Mouse (Mus musculus) limb, embryonic 13.5 days (tissue): ENCODE measurements around the gene Il4ra. TPM values are rescaled to one million over a fixed set of nuclear protein-coding genes. Genes with fewer than 3 reads are reported as not detected.

ENCODE experiments used
- ATAC-seq: fragments of 200-750 bp; cut with Nextera tagmentation; 2 replicates; pipeline ENCODE4 v1.8.0; 2017; ENCODE audit warnings: low read depth, moderate number of reproducible peaks, moderate TSS enrichment; ENCODE audit not compliant: low FRiP score
- H3K27ac ChIP-seq: fragments of 300-500 bp; sonication (generic); 2 replicates; pipeline ENCODE4 v1.5.1; 2015; ENCODE audit warnings: inconsistent platforms, mild to moderate bottlenecking, moderate library complexity
- H3K27me3 ChIP-seq: fragments of 300-500 bp; sonication (generic); 2 replicates; pipeline ENCODE4 v1.6.1; 2015; ENCODE audit warnings: mild to moderate bottlenecking, inconsistent platforms
- H3K36me3 ChIP-seq: fragments of 300-500 bp; sonication (generic); 2 replicates; pipeline ENCODE4 v1.6.1; 2015; ENCODE audit warnings: inconsistent platforms, mild to moderate bottlenecking, moderate library complexity
- H3K4me1 ChIP-seq: fragments of 300-500 bp; sonication (generic); 2 replicates; pipeline ENCODE4 v1.6.1; 2015; ENCODE audit warnings: inconsistent platforms
- H3K4me2 ChIP-seq: fragments of 300-500 bp; sonication (generic); replicated peaks from 2 replicates; pipeline ENCODE4 v1.6.1; 2015; ENCODE audit warnings: inconsistent platforms, mild to moderate bottlenecking, moderate library complexity
- H3K4me3 ChIP-seq: fragments of 300-500 bp; sonication (generic); 2 replicates; pipeline ENCODE4 v1.5.1; 2015; ENCODE audit warnings: moderate library complexity, mild to moderate bottlenecking, inconsistent platforms
- H3K9ac ChIP-seq: fragments of 300-500 bp; sonication (generic); 2 replicates; pipeline ENCODE4 v1.6.1; 2015; ENCODE audit warnings: mild to moderate bottlenecking, inconsistent platforms
- H3K9me3 ChIP-seq: fragments of 300-500 bp; sonication (generic); 2 replicates; pipeline ENCODE4 v1.6.1; 2016; ENCODE audit warnings: inconsistent platforms
- WGBS: fragments of 180-500 bp; shearing (Covaris S2); methylation state at CpG from one replicate; pipeline ENCODE4 v1.1.7; 2015; 5-methylcytosine and 5-hydroxymethylcytosine counted together
- polyA plus RNA-seq: library from polyadenylated mRNA; unstranded; fragments of >200 nt; fragmentation: Nextera tagmentation; extraction: Ambion mirVana; gene quantifications from 2 replicates; pipeline ENCODE4 v1.2.1, GENCODE M21; 2015

Il4ra gene
- polyA plus RNA-seq, 1 experiment from 2014 or later, result 6.0 TPM

GRCm38 (mm10) chr7:125553653-125554428 lies 1.9 kb downstream of the Il4ra start:
- H3K36me3 ChIP-seq, result no peaks in the 10 kb centered on the region
- H3K9me3 ChIP-seq, result no peaks in the 10 kb centered on the region
- peak overlapping the region; percentile 93; the same call in 1 of the 2 replicates for H3K4me2 ChIP-seq
- peaks cover 23% of the 10 kb centered on the region for H3K27me3 ChIP-seq
- 0 out of 2 replicates have a peak overlapping the region, but pooled peaks have one; percentile 63 for H3K4me3 ChIP-seq
- no peak overlapping the region for H3K27ac ChIP-seq
- peaks cover 17% of the 10 kb centered on the region for H3K4me1 ChIP-seq
- no peak overlapping the region for H3K9ac ChIP-seq
- ATAC-seq, result no peak
- WGBS, result 82% methylated on average over 13 of the region's 13 CpGs

DNA sequence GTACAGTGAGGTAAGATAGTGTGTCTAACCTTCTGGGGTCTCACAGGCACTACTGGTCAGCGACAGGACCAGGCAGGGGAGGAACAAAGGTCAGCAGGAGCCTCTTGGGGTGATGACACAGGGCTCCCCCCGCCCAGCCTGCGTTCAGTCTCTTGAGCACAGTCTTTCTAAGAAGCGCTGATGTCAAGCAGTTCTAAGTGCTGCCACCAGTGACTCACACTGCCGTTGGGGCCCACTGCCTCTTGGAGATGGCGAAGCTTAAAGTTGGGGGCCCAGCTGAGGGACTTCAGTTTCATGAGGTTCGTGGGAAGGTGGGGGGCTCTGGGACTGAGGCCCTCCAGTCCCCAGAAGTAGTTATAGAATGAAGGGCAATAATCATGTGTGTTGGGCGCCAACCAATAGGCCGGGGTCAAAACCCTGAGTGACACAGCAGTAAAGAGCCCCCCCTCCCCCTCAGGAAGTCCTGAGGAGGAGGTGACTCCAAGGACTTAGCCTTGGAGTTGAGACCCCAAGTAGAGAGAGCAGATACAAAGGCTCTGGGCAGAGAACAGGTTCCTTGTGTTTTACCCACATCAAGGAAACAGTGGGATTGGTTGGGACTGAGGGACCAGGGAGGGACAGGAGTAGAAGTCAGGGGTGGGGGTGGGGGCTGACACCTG lies 2.7 kb downstream of the Il4ra start:
- 88% methylated on average over 9 of the region's 9 CpGs for WGBS
- no peak for ATAC-seq

DNA sequence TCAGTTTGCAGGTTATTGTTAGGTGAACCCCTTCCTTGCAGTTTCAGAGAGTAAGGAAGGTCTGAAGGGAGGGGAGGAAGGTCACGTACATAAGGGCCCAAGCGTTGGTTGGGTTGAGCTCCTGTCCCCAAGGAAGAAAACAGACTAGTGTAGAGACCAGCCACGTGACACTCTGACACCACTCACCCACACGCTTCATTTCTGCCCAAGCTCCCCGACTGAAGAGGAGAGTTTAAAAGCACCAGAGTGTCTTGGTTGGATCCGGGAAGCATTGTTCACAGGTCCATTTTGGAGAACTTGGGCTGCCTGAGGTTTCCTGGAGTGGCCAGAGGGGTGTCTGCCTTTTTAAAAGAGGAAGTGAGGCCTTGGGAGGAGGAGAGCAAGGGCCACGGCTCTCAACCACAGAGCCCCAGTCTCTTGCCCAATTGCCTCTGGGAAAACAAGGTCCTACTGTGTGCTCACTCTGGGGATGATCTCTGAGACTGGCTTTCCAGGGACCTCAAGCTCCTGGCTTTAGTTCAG lies 3.5 kb downstream of the Il4ra start:
- H3K4me3 ChIP-seq, result no peak overlapping the region
- H3K9me3 ChIP-seq, result no peaks in the 10 kb centered on the region
- H3K9ac ChIP-seq, result no peak overlapping the region
- WGBS, result 81% methylated on average over 7 of the region's 7 CpGs
- peaks cover 17% of the 10 kb centered on the region for H3K4me1 ChIP-seq
- ATAC-seq, result no peak
- H3K27ac ChIP-seq, result no peak overlapping the region
- peaks cover 23% of the 10 kb centered on the region for H3K27me3 ChIP-seq
- no peak overlapping the region for H3K4me2 ChIP-seq
- H3K36me3 ChIP-seq, result no peaks in the 10 kb centered on the region

More for the DNA sequence above, 2.7 kb downstream of the Il4ra start:
- Histone ChIP-seq H3K9me3 (no peaks in the 10 kb centered on the region), H3K9ac (no peak overlapping the region), H3K36me3 (no peaks in the 10 kb centered on the region), H3K4me3 (no peak overlapping the region), H3K4me1 (peaks cover 17% of the 10 kb centered on the region), H3K27ac (no peak overlapping the region), H3K27me3 (peaks cover 23% of the 10 kb centered on the region), H3K4me2 (no peak overlapping the region)

GRCm38 (mm10) chr7:125556096-125556495 lies 4.2 kb downstream of the Il4ra start:
- H3K4me3 ChIP-seq, result no peak overlapping the region
- H3K9ac ChIP-seq, result no peak overlapping the region
- H3K36me3 ChIP-seq, result no peaks in the 10 kb centered on the region
- WGBS, result 64% methylated on average over 4 of the region's 4 CpGs
- no peak for ATAC-seq
- no peaks in the 10 kb centered on the region for H3K9me3 ChIP-seq
- H3K27ac ChIP-seq, result no peak overlapping the region
- H3K27me3 ChIP-seq, result peaks cover 18% of the 10 kb centered on the region
- peaks cover 18% of the 10 kb centered on the region for H3K4me1 ChIP-seq
- H3K4me2 ChIP-seq, result no peak overlapping the region

DNA sequence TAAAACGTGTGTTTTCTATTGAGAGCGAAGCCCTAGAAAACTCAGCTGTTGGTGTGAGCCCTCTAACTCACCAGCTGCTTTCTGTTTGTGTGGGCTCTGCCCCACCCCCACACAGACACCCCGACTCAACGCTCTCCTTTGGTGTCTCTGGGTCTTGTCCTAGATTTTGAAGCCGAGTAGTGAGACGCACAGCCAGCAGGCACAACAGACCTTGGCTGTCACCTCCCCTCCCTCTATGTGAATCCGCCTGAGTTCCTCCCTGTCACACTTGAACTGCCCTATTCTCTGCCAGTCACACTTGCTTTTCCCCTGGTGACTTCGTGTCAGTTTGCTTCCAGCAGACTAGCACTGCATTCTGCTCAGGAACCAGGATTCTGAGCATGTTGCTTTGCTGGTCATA lies 4.9 kb downstream of the Il4ra start:
- ATAC-seq, result no peak
- 54% methylated on average over 8 of the region's 8 CpGs for WGBS

DNA sequence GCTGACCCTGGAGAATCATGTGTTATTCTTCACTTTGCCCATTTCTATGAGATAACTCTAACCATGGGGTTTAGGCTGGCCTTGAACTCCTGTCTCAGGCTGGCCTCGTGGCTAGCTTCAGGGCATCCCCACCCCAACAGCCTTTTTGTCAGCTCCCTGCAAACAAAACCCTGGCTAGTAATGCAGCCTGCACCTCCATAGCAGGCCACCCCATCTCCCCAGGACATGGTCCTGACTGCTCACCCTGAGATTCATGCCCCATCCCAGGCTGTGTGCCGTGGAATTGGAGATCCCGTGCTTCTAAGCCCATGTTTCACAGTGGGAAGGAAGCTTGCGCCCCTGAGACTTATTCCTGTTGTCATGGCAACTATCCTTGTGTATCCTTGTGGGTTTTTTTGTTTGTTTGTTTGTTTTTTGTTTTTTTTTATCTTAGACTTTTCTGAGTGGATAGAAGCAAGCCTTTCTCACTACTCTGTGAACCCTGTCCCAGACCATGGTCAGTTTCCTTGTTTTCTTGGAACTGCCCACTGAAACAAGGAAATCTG lies 6.6 kb downstream of the Il4ra start:
- Histone ChIP-seq H3K9ac (no peak overlapping the region), H3K9me3 (no peaks in the 10 kb centered on the region), H3K36me3 (no peaks in the 10 kb centered on the region), H3K4me1 (peaks cover 26% of the 10 kb centered on the region; the same call in 1 of the 2 replicates), H3K4me3 (no peak overlapping the region), H3K27ac (no peak overlapping the region), H3K27me3 (peaks cover 3% of the 10 kb centered on the region), H3K4me2 (no peak overlapping the region)
- 64% methylated on average over 4 of the region's 4 CpGs for WGBS
- ATAC-seq, result no peak

More for the DNA sequence above, 4.9 kb downstream of the Il4ra start:
- Histone ChIP-seq H3K9ac (no peak overlapping the region), H3K4me3 (no peak overlapping the region), H3K4me2 (no peak overlapping the region), H3K27ac (no peak overlapping the region), H3K4me1 (peaks cover 17% of the 10 kb centered on the region), H3K27me3 (peaks cover 14% of the 10 kb centered on the region), H3K36me3 (no peaks in the 10 kb centered on the region), H3K9me3 (no peaks in the 10 kb centered on the region)

- Histone ChIP-seq H3K27ac (no peak overlapping the region), H3K27me3 (no peaks in the 10 kb centered on the region), H3K4me1 (peaks cover 26% of the 10 kb centered on the region; the same call in 1 of the 2 replicates), H3K9ac (no peak overlapping the region), H3K4me2 (no peak overlapping the region), H3K4me3 (no peak overlapping the region), H3K9me3 (no peaks in the 10 kb centered on the region), H3K36me3 (no peaks in the 10 kb centered on the region)
- ATAC-seq, result no peak
- WGBS, result 63% methylated on average over 5 of the region's 5 CpGs
These were observed 7.1 kb downstream of the Il4ra start for GRCm38 (mm10) chr7:125558997-125559396.

GRCm38 (mm10) chr7:125559537-125559936 lies 7.6 kb downstream of the Il4ra start:
- no peak overlapping the region for H3K4me3 ChIP-seq
- H3K9ac ChIP-seq, result no peak overlapping the region
- H3K27me3 ChIP-seq, result no peaks in the 10 kb centered on the region
- WGBS, result 82% methylated on average over 10 of the region's 10 CpGs
- peaks cover 26% of the 10 kb centered on the region; the same call in 1 of the 2 replicates for H3K4me1 ChIP-seq
- H3K4me2 ChIP-seq, result no peak overlapping the region
- no peak overlapping the region for H3K27ac ChIP-seq
- no peaks in the 10 kb centered on the region for H3K36me3 ChIP-seq
- no peak for ATAC-seq
- no peaks in the 10 kb centered on the region for H3K9me3 ChIP-seq

DNA sequence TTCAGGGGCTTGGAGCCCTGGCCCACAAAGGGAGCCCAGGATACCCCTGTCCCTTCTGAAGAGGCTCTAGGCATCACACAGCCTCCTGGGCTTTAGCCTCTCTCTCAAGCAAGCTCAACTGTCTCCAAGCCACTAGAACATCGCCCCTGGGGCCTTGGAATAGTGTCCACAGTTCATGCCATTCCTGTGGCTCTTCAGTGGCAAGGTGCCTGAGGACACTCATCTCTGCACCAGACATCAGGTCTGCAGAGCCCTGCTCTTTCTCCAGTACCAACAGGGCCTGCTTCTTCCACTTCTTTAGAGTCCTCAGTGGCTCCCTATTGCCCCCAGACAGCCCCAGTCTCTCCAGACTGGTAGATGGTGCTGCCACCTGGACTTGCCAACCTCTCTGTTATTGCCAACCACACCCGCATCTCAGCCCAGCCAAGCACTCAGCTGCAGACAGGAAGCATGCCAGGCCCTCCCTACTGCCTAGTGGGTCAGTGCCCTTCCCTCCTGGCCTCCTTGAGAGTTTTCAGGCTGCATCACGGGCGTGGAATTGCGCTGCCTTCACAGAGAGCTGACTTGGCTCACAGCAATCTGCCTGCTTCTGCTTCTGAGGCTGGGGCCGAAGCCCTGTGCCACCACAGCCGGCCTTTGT lies 8.3 kb downstream of the Il4ra start:
- no peak overlapping the region for H3K4me3 ChIP-seq
- H3K4me1 ChIP-seq, result peaks cover 26% of the 10 kb centered on the region; the same call in 1 of the 2 replicates
- H3K36me3 ChIP-seq, result no peaks in the 10 kb centered on the region
- no peaks in the 10 kb centered on the region for H3K9me3 ChIP-seq
- no peak overlapping the region for H3K9ac ChIP-seq
- ATAC-seq, result no peak
- 87% methylated on average over 7 of the region's 7 CpGs for WGBS
- no peak overlapping the region for H3K4me2 ChIP-seq
- H3K27me3 ChIP-seq, result no peaks in the 10 kb centered on the region
- H3K27ac ChIP-seq, result no peak overlapping the region

DNA sequence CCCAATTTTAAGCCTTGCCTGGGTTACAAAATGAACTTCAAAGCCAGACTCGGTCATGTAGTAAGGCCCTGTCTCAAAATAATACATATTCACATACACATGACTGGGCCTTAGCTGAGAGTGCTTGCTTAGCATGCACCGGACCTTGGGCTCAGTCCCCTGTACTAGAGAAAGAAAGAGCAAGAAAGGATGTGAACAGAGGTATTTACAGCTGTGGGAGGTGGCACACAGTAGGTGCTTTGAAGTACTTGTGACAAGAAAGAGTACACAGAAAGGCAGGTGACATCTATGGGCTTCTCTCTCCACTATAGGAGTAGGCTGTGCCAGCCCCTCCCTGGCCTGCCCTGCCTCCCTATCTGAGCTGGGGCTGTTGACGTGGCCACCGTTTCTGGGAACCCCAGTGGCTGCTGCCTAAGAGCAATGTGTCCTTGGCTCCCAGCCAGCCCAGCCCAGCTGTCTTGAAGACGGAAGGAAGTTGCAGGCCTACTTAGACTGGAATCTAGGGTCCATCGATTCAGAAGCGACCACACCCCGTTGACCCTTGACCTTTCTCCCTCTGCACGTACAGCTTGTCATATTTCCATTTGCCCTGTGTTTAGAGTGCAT lies 9.3 kb downstream of the Il4ra start:
- 57% methylated on average over 9 of the region's 9 CpGs for WGBS
- H3K4me3 ChIP-seq, result no peak overlapping the region
- H3K27me3 ChIP-seq, result no peaks in the 10 kb centered on the region
- no peak for ATAC-seq
- H3K9ac ChIP-seq, result no peak overlapping the region
- no peaks in the 10 kb centered on the region for H3K36me3 ChIP-seq
- H3K27ac ChIP-seq, result no peak overlapping the region
- H3K4me1 ChIP-seq, result peaks cover 26% of the 10 kb centered on the region; the same call in 1 of the 2 replicates
- H3K9me3 ChIP-seq, result no peaks in the 10 kb centered on the region
- H3K4me2 ChIP-seq, result no peak overlapping the region

GRCm38 (mm10) chr7:125562413-125562812 lies 10.5 kb downstream of the Il4ra start:
- Histone ChIP-seq H3K4me1 (peaks cover 20% of the 10 kb centered on the region; the same call in 1 of the 2 replicates), H3K4me3 (no peak overlapping the region), H3K4me2 (no peak overlapping the region), H3K9me3 (no peaks in the 10 kb centered on the region), H3K9ac (no peak overlapping the region), H3K27ac (no peak overlapping the region), H3K27me3 (no peaks in the 10 kb centered on the region), H3K36me3 (no peaks in the 10 kb centered on the region; the same call in 1 of the 2 replicates)
- ATAC-seq, result no peak
- WGBS, result 38% methylated on average over 4 of the region's 4 CpGs
